Mouse (Mus musculus) hindbrain, embryonic 12.5 days (tissue): ENCODE results near the gene Rrp9. TPM values are rescaled to one million over a fixed set of nuclear protein-coding genes. Genes with fewer than 3 reads are reported as not detected.

Source experiments
- ATAC-seq: fragments of 200-750 bp; cut with Nextera tagmentation; 2 replicates; pipeline ENCODE4 v1.8.0; 2017; ENCODE audit warnings: moderate TSS enrichment; ENCODE audit not compliant: low FRiP score
- H3K27ac ChIP-seq: fragments of 300-500 bp; sonication (generic); 2 replicates; pipeline ENCODE4 v1.5.1; 2016; ENCODE audit warnings: mild to moderate bottlenecking
- H3K27me3 ChIP-seq: fragments of 300-500 bp; sonication (generic); 2 replicates; pipeline ENCODE4 v1.6.1; 2016; ENCODE audit warnings: mild to moderate bottlenecking
- H3K36me3 ChIP-seq: fragments of 300-500 bp; sonication (generic); 2 replicates; pipeline ENCODE4 v1.6.1; 2016; ENCODE audit warnings: mild to moderate bottlenecking
- H3K4me1 ChIP-seq: fragments of 300-500 bp; sonication (generic); 2 replicates; pipeline ENCODE4 v1.6.1; 2016
- H3K4me2 ChIP-seq: fragments of 300-500 bp; sonication (generic); replicated peaks from 2 replicates; pipeline ENCODE4 v1.6.1; 2016; ENCODE audit warnings: mild to moderate bottlenecking
- H3K4me3 ChIP-seq: fragments of 300-500 bp; sonication (generic); 2 replicates; pipeline ENCODE4 v1.5.1; 2016; ENCODE audit warnings: mild to moderate bottlenecking
- H3K9ac ChIP-seq: fragments of 300-500 bp; sonication (generic); 2 replicates; pipeline ENCODE4 v1.6.1; 2016; ENCODE audit warnings: mild to moderate bottlenecking, moderate library complexity
- H3K9me3 ChIP-seq: fragments of 300-500 bp; sonication (generic); replicated peaks from 2 replicates; pipeline ENCODE4 v1.6.1; 2016; ENCODE audit warnings: mild to moderate bottlenecking
- WGBS: fragments of 180-500 bp; shearing (Covaris S2); methylation state at CpG from one replicate; pipeline ENCODE4 v1.1.7; 2016; 5-methylcytosine and 5-hydroxymethylcytosine counted together
- polyA plus RNA-seq: library from polyadenylated mRNA; unstranded; fragments of >200 nt; fragmentation: Nextera tagmentation; extraction: Ambion mirVana; gene quantifications from 2 replicates; pipeline ENCODE4 v1.2.1, GENCODE M21; 2016

Rrp9 gene
- polyA plus RNA-seq, result 42.7 and 52.2 TPM in 2 replicates

GRCm38 (mm10) chr9:106475663-106476001 is at the start of gene Rrp9:
Rrp9 (plus strand) TSS chr9:106475963.
- Histone ChIP-seq H3K9me3 (no peaks in the 10 kb centered on the region), H3K27me3 (no peaks in the 10 kb centered on the region), H3K4me3 (0 out of 2 replicates have a peak within 1 kb of the TSS, but pooled peaks have one; percentile 72), H3K36me3 (peaks cover 8% of the 10 kb centered on the region; the same call in 1 of the 2 replicates), H3K4me2 (peak within 1 kb of the TSS; percentile 34; the same call in 1 of the 2 replicates), H3K9ac (peak within 1 kb of the TSS; percentile 14; the same call in 1 of the 2 replicates), H3K4me1 (peaks cover 31% of the 10 kb centered on the region), H3K27ac (0 out of 2 replicates have a peak within 1 kb of the TSS, but pooled peaks have one; percentile 30)
- ATAC-seq, result no peak
- whole genome bisulfite sequencing, result 87% methylated on average over 10 of the region's 10 CpGs

- Histone ChIP-seq H3K4me3 (peak overlapping the region; percentile 86), H3K9ac (peak overlapping the region; percentile 61), H3K27me3 (no peaks in the 10 kb centered on the region), H3K4me2 (peak overlapping the region; percentile 69), H3K27ac (peak overlapping the region; percentile 97), H3K4me1 (peaks cover 7% of the 10 kb centered on the region), H3K36me3 (peaks cover 31% of the 10 kb centered on the region), H3K9me3 (no peaks in the 10 kb centered on the region)
- 17% methylated on average over 11 of the region's 11 CpGs for WGBS
- ATAC-seq, result peak; percentile 69
Measured at GRCm38 (mm10) chr9:106428719-106429220, 47.0 kb upstream of the Rrp9 start.

DNA sequence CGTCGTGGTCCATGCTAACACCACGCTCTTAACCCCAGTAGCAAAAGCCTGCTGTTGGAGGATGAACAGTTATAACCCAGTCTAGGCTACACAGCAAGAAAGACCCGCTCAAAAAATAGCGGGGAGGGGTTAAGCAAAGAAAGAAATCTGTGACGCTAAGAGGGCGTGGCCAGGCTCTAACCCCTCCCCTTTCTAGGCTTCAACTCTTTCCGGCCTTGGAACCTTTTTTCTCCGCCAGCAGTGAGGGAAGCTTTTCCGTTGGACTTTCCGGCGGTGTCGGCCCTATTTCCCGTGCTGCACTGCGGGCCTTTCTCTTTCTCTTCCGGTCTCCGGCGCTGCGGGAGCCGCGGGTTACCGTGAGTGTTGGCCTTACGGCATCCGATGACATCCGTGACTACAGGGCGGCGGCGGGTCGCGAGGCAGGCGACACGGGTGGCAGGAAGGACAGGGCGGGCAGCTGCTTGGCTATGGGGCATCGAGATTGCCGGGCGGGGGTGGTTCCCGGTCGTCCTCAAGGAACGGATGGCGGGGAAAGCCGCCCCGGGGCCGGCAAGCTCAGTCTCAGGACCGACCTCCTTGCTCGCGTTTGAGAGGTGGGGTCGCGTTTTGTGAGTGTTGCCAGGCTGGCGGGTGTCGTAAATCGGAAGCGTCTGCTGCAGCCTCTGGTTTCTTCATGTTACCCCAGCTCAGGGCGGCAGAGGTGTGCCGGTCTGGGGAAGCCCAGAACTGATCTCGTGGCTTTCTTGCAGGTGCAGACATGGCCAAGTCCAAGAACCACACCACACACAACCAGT is 46.3 kb upstream of the Rrp9 start, which contains the start of gene Rpl29:
Gene Rpl29 (plus strand): TSS at position 234 of the 794 bp plus-strand sequence.
- Histone ChIP-seq H3K36me3 (peaks cover 37% of the 10 kb centered on the region), H3K4me3 (peak within 1 kb of the TSS; percentile 86), H3K9me3 (no peaks in the 10 kb centered on the region), H3K27me3 (no peaks in the 10 kb centered on the region), H3K27ac (peak within 1 kb of the TSS; percentile 97), H3K9ac (peak within 1 kb of the TSS; percentile 99), H3K4me2 (peak within 1 kb of the TSS; percentile 84), H3K4me1 (peaks cover 7% of the 10 kb centered on the region)
- under 1% methylated on average over 55 of the region's 55 CpGs for WGBS
- peak; percentile 93 for ATAC-seq

DNA sequence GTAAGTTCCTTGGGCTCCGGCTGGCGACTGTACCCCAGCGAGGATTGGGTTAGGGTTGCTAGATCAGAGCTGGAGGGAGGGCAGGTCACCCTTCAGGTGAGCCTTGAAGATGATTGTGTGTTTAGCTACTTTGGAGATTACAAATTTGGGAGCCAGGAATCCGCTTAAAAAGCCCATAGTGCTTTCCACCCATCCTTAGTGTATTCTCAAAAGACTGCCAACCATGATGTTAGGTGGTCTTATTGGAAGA is 45.8 kb upstream of the Rrp9 start:
- H3K36me3 ChIP-seq, result peaks cover 42% of the 10 kb centered on the region
- no peaks in the 10 kb centered on the region for H3K27me3 ChIP-seq
- H3K9ac ChIP-seq, result peak overlapping the region; percentile 99
- H3K4me2 ChIP-seq, result peak overlapping the region; percentile 84
- peak overlapping the region; percentile 86 for H3K4me3 ChIP-seq
- H3K27ac ChIP-seq, result peak overlapping the region; percentile 97
- no peaks in the 10 kb centered on the region for H3K9me3 ChIP-seq
- 3% methylated on average over 4 of the region's 4 CpGs for WGBS
- H3K4me1 ChIP-seq, result peaks cover 7% of the 10 kb centered on the region
- no peak for ATAC-seq

DNA sequence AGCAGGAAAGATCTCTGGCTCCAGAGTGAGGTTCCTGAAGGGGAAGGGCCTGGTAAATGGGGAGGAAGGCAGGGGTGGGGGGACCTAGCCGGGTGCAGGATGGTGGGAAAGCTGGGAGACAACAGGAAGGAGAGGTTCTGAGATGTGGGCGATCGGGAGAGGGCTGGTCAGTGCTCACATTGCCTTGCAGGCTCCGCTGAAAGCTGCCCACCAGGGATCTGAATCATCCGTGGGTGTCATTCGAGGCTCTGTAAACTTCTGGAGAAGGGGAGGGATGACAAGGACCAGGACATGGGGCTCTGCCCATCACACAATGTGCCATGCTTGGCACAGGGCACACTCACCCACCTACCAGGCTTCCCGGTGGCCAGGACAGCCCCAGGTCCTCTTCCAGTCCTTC is 42.4 kb upstream of the Rrp9 start:
- Histone ChIP-seq H3K9me3 (no peaks in the 10 kb centered on the region), H3K9ac (no peak overlapping the region), H3K4me2 (no peak overlapping the region), H3K4me3 (no peak overlapping the region), H3K36me3 (peaks cover 46% of the 10 kb centered on the region), H3K27ac (no peak overlapping the region), H3K4me1 (peaks cover 17% of the 10 kb centered on the region), H3K27me3 (no peaks in the 10 kb centered on the region)
- 80% methylated on average over 7 of the region's 7 CpGs for WGBS
- no peak for ATAC-seq

DNA sequence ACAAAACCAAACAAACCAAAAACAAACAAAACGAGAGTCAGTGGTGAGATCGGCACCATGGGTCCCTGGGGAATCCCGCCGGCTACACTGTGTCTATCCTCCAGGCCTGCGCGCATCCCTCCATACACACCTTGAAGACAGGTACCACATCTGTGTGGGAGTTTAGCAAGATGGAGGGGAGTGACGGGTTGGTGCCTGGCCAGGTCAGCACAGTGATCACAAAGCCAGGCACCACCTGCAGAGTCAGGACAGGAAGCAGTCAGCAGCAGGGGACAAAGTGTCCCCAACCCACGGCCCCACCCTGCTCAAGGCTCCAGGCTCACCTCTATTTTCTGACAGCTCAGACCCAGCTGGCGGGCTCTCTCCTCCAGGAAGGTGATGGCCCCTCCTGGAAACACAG is 39.2 kb upstream of the Rrp9 start:
- no peak overlapping the region for H3K4me3 ChIP-seq
- H3K36me3 ChIP-seq, result peaks cover 37% of the 10 kb centered on the region
- H3K27ac ChIP-seq, result no peak overlapping the region
- ATAC-seq, result no peak
- no peaks in the 10 kb centered on the region for H3K27me3 ChIP-seq
- H3K9me3 ChIP-seq, result no peaks in the 10 kb centered on the region
- no peak overlapping the region for H3K9ac ChIP-seq
- H3K4me2 ChIP-seq, result no peak overlapping the region; the same call in 1 of the 2 replicates
- WGBS, result 77% methylated on average over 9 of the region's 9 CpGs
- peaks cover 16% of the 10 kb centered on the region for H3K4me1 ChIP-seq

GRCm38 (mm10) chr9:106442680-106443079 is 33.1 kb upstream of the Rrp9 start:
- 73% methylated on average over 5 of the region's 5 CpGs for WGBS
- Histone ChIP-seq H3K9me3 (no peaks in the 10 kb centered on the region), H3K4me3 (no peak overlapping the region), H3K9ac (no peak overlapping the region), H3K27ac (no peak overlapping the region), H3K4me1 (peaks cover 24% of the 10 kb centered on the region), H3K27me3 (no peaks in the 10 kb centered on the region), H3K36me3 (no peaks in the 10 kb centered on the region), H3K4me2 (no peak overlapping the region)
- no peak for ATAC-seq

GRCm38 (mm10) chr9:106444836-106445235 is 30.9 kb upstream of the Rrp9 start:
- Histone ChIP-seq H3K4me3 (no peak overlapping the region), H3K9ac (no peak overlapping the region), H3K4me1 (peaks cover 30% of the 10 kb centered on the region), H3K4me2 (no peak overlapping the region), H3K27ac (no peak overlapping the region), H3K27me3 (no peaks in the 10 kb centered on the region), H3K36me3 (no peaks in the 10 kb centered on the region), H3K9me3 (no peaks in the 10 kb centered on the region)
- 65% methylated on average over 4 of the region's 4 CpGs for WGBS
- ATAC-seq, result no peak

- peak within 1 kb of the TSS; percentile 72 for H3K27ac ChIP-seq
- peaks cover 50% of the 10 kb centered on the region for H3K4me1 ChIP-seq
- WGBS, result under 1% methylated on average over 24 of the region's 24 CpGs
- no peaks in the 10 kb centered on the region for H3K27me3 ChIP-seq
- H3K4me3 ChIP-seq, result peak within 1 kb of the TSS; percentile 48
- peak within 1 kb of the TSS; percentile 65 for H3K9ac ChIP-seq
- ATAC-seq, result peak; percentile 82
- no peaks in the 10 kb centered on the region for H3K9me3 ChIP-seq
- peak within 1 kb of the TSS; percentile 74 for H3K4me2 ChIP-seq
- no peaks in the 10 kb centered on the region for H3K36me3 ChIP-seq
Measured at GRCm38 (mm10) chr9:106447348-106447747, 28.4 kb upstream of the Rrp9 start, which contains the start of the genes Abhd14b and Abhd14a. Abhd14b (plus strand) TSS chr9:106447459. Abhd14a (minus strand) TSS chr9:106447678.

DNA sequence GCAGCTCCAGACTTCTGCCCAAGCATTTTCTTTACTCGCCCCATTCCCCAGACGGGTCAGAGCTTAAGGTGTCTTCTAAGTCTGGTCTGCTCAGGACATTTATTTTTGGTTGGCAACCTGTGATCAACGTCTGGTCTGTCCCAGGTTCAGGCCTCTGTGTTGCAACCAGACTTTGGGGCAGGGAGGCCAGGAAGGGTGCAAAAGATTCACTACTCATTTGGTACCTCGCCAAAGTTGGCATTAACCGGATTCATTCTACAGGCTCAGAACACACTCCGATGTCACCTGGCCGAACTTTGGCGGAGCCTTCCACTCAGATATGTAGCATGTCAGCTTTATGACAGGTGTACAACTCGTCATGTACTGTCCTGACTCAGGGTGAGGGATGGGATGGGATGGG is 27.8 kb upstream of the Rrp9 start:
- Histone ChIP-seq H3K9ac (no peak overlapping the region), H3K9me3 (no peaks in the 10 kb centered on the region), H3K4me2 (peak overlapping the region; percentile 74), H3K4me1 (peaks cover 56% of the 10 kb centered on the region), H3K27me3 (no peaks in the 10 kb centered on the region), H3K27ac (peak overlapping the region; percentile 72), H3K4me3 (peak overlapping the region; percentile 48; the same call in 1 of the 2 replicates), H3K36me3 (no peaks in the 10 kb centered on the region)
- 37% methylated on average over 9 of the region's 9 CpGs for WGBS
- no peak for ATAC-seq

DNA sequence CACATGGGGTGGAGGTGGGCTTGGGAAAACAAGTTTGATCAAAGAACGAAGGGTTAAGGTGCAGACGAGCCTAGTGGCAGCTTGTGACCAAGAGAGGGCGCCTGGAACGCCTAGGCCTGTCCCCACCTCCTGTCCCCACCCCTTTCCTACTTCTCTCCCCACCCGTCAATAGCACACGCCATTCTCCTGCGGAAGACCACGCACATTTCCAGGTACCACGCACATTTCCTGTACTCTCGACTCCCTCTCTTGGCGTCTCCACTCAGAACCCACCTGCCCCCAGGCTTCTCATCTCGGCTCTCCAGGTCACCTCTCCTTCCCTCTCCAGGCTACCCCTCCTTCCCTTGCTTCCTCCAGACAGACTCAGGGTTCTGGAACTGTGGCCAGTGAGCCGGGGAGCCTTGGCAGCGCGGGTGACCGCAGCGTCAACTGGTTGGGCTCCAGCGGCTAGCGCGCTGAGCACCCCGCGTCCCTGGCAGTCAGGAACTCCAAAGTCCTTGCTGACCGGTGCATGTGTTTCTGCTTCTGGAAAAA is 27.2 kb upstream of the Rrp9 start:
- Histone ChIP-seq H3K4me3 (peak overlapping the region; percentile 39), H3K9me3 (no peaks in the 10 kb centered on the region), H3K4me1 (peaks cover 58% of the 10 kb centered on the region), H3K4me2 (peak overlapping the region; percentile 74), H3K36me3 (no peaks in the 10 kb centered on the region), H3K27me3 (no peaks in the 10 kb centered on the region), H3K9ac (peak overlapping the region; percentile 62), H3K27ac (peak overlapping the region; percentile 72)
- WGBS, result under 1% methylated on average over 23 of the region's 23 CpGs
- no peak for ATAC-seq

GRCm38 (mm10) chr9:106449947-106450346 is 25.8 kb upstream of the Rrp9 start:
- Histone ChIP-seq H3K36me3 (no peaks in the 10 kb centered on the region), H3K9me3 (no peaks in the 10 kb centered on the region), H3K27ac (0 out of 2 replicates have a peak overlapping the region, but pooled peaks have one; percentile 25), H3K9ac (no peak overlapping the region), H3K4me2 (no peak overlapping the region), H3K4me1 (peaks cover 61% of the 10 kb centered on the region), H3K4me3 (no peak overlapping the region), H3K27me3 (no peaks in the 10 kb centered on the region)
- ATAC-seq, result no peak
- 94% methylated on average over 8 of the region's 8 CpGs for WGBS
